Mouse (Mus musculus): ENCODE data around the gene Gm12800. TPM values are rescaled to one million over a fixed set of nuclear protein-coding genes. Genes with fewer than 3 reads are reported as not detected.

The Gm12800 gene
- not detected for polyA plus RNA-seq (2015; fragmentation: Illumina TruSeq; extraction: RNeasy Lipid Tissue Mini Kit (QIAGEN cat#74804); ENCODE audit: insufficient read depth, low read depth, low replicate concordance)

DNA sequence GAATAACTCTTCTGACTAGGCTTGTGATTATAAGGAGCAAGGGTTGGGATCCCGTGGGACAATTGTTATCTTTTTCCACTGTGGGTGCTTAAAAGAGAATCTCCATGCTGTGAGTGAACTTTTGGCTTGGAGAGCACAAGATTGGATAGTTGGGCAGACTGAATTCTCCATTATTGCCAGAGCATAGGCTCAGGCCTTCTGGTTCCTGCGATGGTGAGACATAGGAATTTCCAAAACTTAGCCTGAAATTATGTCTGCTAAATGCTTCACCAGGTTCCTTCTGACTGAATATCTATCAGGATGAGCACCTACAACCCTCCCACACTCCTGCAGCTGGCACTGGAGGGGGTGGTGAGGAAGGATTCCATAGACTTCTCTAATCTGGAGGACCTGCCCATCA lies at the start of gene Gm12800:
Gm12800 (plus strand) TSS at position 301 of the 400 bp plus-strand sequence.

GRCm38 (mm10) chr4:101893656-101894420 lies 15.1 kb upstream of the Gm12800 start, which contains the start of gene C130073F10Rik:
Gene C130073F10Rik (minus strand): TSS chr4:101893789.

DNA sequence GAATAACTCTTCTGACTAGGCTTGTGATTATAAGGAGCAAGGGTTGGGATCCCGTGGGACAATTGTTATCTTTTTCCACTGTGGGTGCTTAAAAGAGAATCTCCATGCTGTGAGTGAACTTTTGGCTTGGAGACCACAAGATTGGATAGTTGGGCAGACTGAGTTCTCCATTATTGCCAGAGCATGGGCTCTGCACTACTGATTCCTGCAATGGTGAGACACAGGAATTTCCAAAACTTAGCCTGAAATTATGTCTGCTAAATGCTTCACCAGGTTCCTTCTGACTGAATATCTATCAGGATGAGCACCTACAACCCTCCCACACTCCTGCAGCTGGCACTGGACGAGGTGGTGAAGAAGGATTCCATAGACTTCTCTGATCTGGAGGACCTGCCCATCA lies 31.2 kb downstream of the Gm12800 start, which contains the start of gene Gm12794:
Gm12794 (plus strand) TSS at position 301 of the 400 bp plus-strand sequence.

Other genes starting within 250 kb of the Gm12800 start
- 5.8 TPM for gene Lepr, start 191.7 kb upstream of the Gm12800 start, polyA plus RNA-seq (2015; fragmentation: Illumina TruSeq; extraction: RNeasy Lipid Tissue Mini Kit (QIAGEN cat#74804); ENCODE audit: insufficient read depth, low read depth, low replicate concordance)
- gene B020004J07Rik, start 65.1 kb upstream of the Gm12800 start, polyA plus RNA-seq (2015; fragmentation: Illumina TruSeq; extraction: RNeasy Lipid Tissue Mini Kit (QIAGEN cat#74804); ENCODE audit: insufficient read depth, low read depth, low replicate concordance), result not detected
- not detected for gene C130073F10Rik, start 15.3 kb upstream of the Gm12800 start, polyA plus RNA-seq (2015; fragmentation: Illumina TruSeq; extraction: RNeasy Lipid Tissue Mini Kit (QIAGEN cat#74804); ENCODE audit: insufficient read depth, low read depth, low replicate concordance)
- gene Gm12794, start 31.3 kb downstream of the Gm12800 start, polyA plus RNA-seq (2015; fragmentation: Illumina TruSeq; extraction: RNeasy Lipid Tissue Mini Kit (QIAGEN cat#74804); ENCODE audit: insufficient read depth, low read depth, low replicate concordance), result not detected
- not detected for gene Gm12790, start 71.9 kb downstream of the Gm12800 start, polyA plus RNA-seq (2015; fragmentation: Illumina TruSeq; extraction: RNeasy Lipid Tissue Mini Kit (QIAGEN cat#74804); ENCODE audit: insufficient read depth, low read depth, low replicate concordance)
- not detected for gene Gm12789, start 77.5 kb downstream of the Gm12800 start, polyA plus RNA-seq (2015; fragmentation: Illumina TruSeq; extraction: RNeasy Lipid Tissue Mini Kit (QIAGEN cat#74804); ENCODE audit: insufficient read depth, low read depth, low replicate concordance)
- 4.7 TPM for gene Pde4b, start 178.4 kb downstream of the Gm12800 start, polyA plus RNA-seq (2015; fragmentation: Illumina TruSeq; extraction: RNeasy Lipid Tissue Mini Kit (QIAGEN cat#74804); ENCODE audit: insufficient read depth, low read depth, low replicate concordance)

Measured in pancreas, adult 10 weeks (tissue).